Mouse (Mus musculus): ENCODE measurements at regions not wholly inside any gene's neighbourhood (a gene's known extent, or its start where the extent isn't known, plus 50 kb on each side); places are given as distances from the start of the nearest gene placed in this dataset.

GRCm38 (mm10) chr2:178718048-178718447 is 287.7 kb downstream of the Cdh26 start:
- no peak for DNase-seq

DNA sequence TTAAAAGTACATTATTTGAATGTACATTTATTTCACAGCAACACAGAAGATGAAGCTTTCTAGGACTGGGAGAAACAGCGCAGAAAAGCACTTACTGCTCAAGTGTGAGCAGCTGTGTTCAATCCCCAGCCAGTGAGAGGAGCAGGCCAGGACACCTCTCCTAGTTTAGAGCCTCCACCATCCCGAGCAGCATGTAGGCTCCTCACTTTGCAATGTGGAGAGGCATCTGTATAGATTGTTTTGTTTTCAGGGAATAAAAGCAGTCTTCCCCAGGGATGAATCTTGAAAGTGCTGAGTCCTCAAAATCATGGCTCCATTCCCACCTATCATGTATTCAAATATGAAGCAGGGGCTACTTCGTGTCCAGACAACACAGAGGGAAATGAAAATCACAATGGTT is 293.1 kb downstream of the Cdh26 start:
- DNase-seq: no peak

DNA sequence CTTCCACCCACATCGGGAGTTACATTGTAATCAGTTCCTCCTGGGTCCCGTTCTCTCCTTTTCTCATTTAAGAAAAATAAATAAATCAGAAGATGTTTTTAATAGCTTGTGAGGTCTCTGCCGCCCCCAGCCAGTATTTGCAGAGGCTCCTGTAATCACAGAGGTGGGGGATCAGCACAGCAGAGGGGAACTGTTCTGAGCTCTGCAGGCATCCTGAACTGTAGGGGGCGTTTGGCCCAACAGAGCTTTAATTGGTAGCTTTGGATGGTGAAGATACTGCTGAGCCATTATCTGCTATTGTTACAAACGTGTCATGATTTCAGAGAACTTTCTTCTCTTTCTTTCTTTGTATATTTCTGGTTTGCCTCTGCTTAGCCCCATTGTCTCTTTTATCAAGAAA is 293.9 kb downstream of the Cdh26 start:
- no peak for DNase-seq

DNA sequence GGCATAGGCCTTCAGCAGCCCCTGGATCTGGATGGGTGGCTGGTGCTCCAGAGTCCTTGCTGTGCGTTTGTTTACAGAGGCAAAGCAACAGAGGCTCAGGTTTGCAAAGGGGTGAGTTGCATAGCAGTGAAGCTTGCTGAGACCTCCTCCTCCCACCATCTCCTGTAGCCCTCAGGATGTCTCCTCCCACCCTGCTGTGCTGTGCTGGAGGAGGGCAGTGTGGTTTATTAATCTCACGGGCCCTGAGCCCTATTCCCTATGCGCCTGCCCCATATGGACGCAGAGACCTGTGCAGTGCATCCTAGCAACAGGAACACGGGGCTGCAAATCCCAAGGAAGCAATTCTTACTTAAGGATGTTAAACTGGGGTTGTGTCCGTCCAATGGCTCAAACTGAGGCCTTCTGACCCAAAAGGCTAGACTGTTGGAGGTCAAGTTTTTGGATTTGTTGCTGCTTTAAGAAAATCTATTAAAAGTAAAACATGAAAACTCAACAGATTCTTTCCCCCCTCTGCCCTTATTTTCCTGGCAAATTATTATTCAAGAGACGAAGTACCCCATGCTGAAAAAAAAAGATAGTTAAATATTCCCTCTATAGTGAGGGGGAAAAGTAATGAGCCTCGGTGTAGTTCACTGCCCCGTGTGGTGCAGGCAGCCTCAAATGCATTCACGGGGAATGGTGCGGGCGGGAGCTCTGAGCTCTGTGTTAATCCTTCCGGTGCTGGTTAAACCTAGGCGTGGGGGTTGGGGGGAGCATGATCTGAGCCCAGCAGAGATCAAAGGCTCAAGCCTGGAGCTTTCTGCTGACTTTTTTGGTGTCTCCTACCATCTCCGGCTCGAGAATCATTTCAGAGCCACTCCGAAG is 297.8 kb downstream of the Cdh26 start:
- DNase-seq: no peak

DNA sequence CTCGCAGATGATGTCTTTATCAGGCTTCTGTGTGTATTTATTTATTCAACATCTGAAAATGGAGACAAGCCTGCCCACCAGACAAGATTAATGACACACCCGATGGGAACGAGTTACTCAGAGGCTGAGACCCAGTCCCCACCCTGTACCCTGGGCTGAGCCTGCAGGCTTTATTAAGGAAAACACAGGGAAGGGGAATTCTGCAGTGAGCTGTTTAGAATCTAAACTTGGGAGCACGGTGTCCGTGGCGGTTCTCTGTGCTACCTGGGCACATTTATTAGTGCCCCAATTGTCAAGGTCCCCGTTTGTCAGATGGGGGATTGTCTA is 298.4 kb downstream of the Cdh26 start:
- no peak for DNase-seq

GRCm38 (mm10) chr2:178735099-178735498 is 304.8 kb downstream of the Cdh26 start:
- DNase-seq: no peak

DNA sequence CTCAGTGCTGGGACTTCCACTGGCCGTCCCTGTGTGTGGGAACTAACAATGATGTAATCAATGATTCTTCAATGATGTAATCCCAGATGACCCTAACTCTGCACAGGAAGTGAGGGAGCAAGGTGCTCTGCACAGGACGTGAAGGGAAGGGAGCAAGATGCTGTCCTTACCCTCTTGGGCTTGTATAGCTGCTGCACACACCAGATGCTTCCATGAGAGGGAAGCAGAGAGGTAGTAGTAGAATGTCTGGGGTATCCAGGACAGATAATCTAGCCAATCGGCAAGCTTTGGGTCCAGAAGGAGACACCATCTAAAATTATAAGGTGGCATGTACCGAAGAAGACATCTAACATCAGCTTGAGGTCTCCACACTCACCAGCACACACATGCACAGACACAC is 314.3 kb downstream of the Cdh26 start:
- no peak for DNase-seq

DNA sequence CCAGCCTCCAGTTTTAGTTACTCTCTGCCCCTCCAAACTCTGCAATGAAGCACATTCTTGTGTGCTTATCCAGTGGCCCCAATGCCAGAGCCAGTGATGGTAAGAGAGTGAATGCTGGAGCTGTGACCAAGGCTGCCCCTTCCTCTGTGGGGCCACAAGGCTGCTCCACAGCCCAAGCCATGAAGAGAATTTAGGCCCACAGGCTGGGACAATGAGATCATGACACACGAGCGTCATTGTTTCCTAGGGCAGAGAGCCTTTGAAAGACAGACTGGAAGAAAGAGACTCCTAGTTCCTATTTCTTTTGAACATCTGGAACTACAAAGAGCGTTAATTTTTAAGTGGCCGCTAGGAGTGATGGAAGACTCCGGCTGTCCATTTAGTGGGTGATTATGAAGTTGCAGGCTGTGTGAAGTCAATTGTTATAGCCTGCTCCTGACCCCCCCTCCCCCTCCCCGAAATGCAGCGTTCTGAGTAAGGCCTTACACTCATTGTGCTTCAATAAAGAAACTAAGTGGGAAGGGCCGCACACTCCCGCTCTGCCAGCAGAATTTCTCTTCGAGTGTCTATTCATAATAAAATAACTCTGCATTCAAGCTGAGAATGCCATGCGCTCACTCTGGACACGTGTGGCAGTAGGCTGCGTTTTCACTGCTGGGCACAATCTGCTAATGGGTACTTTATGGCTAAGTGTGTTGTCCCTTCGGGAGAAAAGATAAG is 315.1 kb downstream of the Cdh26 start:
- no peak for DNase-seq

DNA sequence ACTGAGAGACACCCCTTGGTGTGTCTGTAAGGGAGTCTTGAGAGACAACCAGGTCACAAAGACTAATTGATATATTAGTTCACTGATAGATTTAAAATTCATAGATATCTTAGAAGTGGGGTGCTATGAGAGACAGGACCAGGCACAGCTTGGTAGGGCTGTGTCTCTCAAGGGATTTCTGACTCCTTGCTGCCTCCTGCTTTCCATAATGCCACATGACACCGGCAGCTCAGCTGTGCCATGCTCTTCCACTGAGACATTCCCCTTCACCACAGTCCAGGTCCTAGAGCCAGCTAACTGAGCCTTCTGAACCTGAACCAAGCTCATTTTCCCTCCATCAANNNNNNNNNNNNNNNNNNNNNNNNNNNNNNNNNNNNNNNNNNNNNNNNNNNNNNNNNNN is 320.9 kb downstream of the Cdh26 start:
- no peak for DNase-seq

- DNase-seq: peak; percentile 34
These were observed 328.0 kb downstream of the Cdh26 start for GRCm38 (mm10) chr2:178758366-178758765.

DNA sequence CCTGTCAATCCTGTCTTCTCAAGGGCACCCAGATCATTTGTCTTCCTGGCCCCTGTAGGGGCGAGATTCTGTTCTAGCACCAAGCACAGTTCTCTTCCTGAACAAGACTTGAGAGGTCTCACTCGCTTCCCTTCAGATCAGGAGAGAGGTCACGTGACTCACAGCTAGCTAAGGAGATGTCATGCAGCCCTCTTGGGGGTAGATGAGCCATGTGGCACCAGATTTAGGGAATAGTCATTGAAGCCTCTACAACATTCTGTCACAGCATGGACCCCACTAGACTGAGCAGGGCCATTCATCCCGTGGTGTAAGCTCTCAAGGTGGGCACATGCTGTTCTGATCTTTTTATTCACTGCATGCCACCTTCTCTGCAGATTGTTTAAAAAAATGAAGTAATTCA is 338.2 kb downstream of the Cdh26 start:
- no peak for DNase-seq

DNA sequence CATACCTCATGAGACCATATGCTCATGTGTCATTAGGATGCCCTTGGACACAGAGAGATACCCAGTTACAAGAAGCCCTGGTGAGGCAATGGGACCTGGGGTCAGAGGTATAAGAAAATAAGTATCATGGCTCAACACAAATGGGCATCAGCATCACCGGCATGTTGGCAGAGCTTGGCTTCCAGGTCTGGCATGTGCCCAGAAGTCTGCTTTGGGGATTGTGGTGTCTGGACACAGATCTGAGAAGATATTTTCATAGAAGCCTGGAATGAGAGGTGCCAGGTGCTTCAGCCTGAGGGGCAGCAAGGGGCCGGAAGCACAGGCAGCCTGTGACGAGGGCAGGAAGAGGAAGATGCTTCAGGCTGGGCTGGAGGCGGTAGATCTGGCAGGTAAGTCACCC is 338.7 kb downstream of the Cdh26 start:
- peak; percentile 30 for DNase-seq

- DNase-seq: no peak
These were observed 341.1 kb downstream of the Cdh26 start for GRCm38 (mm10) chr2:178771435-178771834.

- DNase-seq: no peak
These were observed 341.6 kb downstream of the Cdh26 start for GRCm38 (mm10) chr2:178771881-178772280.

DNA sequence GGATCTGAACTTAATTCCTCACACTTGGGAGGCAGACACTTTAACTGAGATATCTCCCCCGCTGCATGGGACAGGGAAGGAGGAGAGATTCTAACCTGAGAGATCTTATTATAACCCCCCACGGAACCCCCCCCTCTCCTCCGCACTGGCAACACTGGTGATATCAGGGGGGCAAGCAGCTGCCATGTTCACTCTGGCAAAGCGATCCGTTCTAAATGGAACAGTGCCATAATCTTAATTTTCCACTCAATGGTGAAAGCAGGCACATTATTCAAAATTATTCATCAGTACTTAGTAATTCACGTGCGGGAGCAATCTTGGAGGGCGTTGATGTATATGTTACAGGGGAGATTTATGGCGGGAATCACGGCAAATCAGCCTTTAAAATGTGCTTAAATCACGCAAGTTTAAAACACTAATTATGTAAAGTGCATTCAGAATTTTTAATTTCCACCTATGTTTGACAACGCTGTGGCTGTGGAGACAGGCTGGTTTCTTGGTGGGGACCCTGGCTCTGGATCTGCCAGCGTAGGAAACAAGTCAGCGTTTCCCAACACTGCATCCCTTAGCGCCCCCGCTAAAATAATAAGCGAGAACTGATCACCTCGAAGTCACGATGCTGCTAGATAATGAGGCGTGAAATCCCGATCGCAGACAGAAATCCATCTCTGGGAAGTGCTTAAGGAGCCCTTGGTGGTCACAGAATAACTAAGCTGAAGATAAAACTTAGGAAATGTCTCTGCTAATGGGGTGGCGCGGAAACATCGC is 354.7 kb downstream of the Cdh26 start:
- no peak for DNase-seq

DNA sequence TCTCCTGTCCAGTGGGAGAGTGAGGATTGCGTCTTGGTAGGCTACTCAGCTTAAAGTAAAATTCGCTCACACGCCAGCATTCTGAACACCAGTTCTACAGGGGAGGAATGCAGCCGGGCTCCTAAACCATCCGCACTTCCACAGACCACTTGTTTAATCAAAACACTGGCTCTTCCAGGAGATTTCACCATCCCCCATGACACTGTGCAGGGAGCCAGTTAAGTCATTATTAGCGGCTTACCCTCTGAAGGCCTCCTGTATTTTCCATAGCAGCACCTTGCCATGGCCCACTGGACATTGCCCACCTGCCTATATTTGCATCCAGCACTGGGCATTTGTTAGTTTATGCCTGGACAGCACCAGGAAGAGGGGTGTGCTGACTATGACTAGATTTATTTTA is 355.5 kb downstream of the Cdh26 start:
- no peak for DNase-seq

DNA sequence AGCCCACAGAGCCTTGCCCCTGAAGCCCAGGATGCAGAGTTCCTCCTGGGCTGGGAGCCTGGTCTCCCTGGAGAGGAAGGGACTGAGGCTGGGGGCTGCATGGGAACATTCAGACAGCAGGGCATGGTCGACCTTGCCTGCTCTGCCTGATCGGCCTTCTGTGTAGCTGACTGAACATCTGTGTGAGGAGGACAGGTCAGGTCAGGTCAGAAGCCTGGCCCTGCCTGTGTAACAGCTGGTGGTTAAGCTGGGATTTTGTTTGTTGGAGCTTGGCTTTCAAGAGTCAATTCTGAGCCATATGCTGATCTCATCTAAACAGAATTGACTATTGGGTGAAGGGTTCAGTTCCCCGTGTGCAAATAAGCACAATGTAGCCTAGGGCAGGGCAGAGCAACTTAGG is 365.5 kb downstream of the Cdh26 start:
- DNase-seq: no peak

DNA sequence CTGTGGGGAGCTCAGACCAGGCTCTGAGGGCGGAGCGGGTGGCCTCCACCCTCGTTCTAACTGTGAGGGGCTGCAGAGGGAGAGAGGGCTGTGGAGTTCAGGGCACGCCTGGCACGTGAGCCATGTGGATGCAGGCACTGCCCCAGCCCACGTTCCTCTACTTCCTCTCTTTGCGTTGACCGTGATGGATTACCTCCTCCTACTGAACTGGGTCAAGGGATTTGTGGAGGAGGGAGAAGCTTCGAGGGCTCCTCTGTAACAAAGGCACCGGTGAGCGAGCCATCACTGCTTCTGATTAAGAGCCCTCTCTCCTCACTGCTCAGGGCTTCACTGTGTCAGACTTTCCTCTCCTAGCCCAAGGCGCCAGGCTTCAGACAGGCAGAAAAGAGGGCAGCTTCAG is 371.1 kb downstream of the Cdh26 start:
- no peak for DNase-seq

- no peak for DNase-seq
These were observed 375.0 kb downstream of the Cdh26 start for GRCm38 (mm10) chr2:178805283-178805682.

GRCm38 (mm10) chr2:178821552-178821951 is 391.2 kb downstream of the Cdh26 start:
- DNase-seq: no peak

- DNase-seq: no peak
These were observed 400.0 kb downstream of the Cdh26 start for GRCm38 (mm10) chr2:178830313-178830712.

- no peak for DNase-seq
These were observed 404.7 kb downstream of the Cdh26 start for GRCm38 (mm10) chr2:178834986-178835385.

- DNase-seq: no peak
These were observed 408.2 kb downstream of the Cdh26 start for GRCm38 (mm10) chr2:178838571-178838970.

- peak; percentile 4 for DNase-seq
These were observed 410.6 kb downstream of the Cdh26 start for GRCm38 (mm10) chr2:178840975-178841374.

Data from cerebellum, adult 9-10 months (tissue).